Mouse (Mus musculus): ENCODE data around the gene Nhsl1. TPM values are rescaled to one million over a fixed set of nuclear protein-coding genes. Genes with fewer than 3 reads are reported as not detected.

Nhsl1 gene
- 1 to 10 TPM; 5.9 to 7.1 (median 6.4) TPM for total RNA-seq (2022)

DNA sequence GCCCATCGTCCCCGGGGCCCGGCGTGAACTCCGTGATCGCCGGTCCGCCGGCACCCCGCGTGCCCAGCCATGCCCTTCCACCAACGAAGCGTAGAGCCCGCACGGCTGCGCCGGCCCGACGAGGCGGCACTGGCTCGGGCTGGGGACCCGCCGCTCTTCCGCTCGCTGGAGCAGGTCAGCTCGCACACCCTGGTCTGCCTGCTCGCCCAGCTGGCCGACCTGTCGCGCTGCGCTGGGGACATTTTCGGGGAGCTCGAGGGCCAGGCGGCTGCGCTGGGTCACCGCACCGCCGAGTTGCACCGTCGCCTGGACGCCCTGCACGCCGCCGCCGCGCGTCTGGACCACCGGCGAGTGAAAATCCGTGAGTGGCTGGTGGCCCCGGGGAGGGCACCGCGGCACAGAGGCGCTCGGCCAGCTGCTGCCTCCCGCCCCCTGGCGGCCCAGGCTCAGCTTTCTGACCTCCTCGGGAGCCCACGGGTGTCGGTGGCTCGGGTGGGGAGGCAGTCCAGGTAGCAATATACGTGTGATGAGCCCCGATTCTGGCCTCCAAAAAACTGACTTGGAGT lies at the start of gene Nhsl1:
TSS of gene Nhsl1 (plus strand) at position 70 of the 566 bp plus-strand sequence.
- peak; percentile 21 to 28 for DNase-seq (ENCODE audit: low spot score in 2 of 2)

DNA sequence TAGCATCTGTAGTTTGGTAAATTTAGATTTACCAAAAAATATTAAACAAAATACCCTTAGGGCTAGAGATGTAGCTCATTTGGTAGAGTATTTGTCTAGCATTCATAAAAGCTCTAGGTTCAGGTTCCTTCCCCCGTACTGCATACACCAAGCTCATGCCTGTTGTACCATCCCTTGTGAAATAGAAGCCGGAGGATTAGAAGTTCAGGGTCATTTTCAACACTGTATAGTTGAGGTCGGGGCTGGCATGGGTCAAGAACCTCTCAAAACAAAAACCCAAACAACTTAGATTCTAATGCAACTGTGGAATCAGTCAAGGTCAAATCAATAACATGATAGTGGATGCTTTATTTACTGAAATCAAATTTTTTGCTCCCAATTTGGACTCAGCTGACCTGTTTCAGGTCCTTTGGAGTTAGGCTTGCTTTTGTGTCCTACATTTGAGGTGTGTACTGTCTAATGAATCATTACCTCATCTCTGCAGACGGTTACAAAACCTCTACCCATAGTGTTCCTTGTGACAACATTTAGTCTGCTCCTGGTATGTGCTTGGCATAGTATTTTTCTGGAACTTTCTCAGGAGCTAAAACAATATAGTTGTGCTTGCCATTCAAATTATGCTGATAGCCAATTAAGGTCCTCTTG lies 42.6 kb upstream of the Nhsl1 start:
- DNase-seq (ENCODE audit: low spot score in 2 of 2): no peak

DNA sequence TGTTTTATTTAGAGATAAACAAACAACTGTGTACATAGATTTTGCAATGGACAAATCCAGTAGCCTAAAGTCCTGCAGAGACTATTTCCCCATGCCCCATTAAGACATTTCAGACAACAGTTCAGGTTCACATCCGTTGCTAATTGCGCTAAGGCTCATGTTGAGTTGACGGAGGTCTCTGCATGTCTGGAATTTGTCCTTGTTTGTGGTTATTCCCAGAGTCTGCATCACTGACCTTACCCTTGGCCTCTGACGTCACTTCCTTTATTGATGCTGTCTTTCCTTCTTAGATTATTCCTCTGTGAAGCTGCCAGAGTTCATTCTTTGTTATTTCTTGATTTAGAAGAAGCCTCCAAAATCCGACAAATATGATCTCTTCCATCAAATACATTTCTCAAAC lies 34.8 kb upstream of the Nhsl1 start:
- DNase-seq (ENCODE audit: low spot score in 2 of 2): no peak

DNA sequence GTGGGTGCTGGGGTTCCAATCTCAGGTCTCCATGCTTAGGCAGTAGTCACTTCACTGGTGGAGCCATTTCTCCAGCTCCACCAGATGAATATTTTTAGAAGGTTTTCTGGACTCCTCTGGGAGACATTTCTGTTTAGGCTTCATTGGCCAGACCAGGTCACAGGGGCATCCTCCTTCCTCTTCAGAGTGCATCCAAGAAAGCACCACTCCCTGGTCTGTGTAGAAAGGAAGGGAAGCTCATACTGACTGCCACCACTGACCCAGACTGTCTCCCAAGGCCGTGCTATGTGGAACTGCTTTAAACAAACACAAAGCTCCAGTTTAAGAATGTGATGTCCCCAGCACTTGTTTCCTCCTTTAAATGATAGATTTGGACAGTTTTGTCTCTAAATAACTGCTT lies 29.3 kb upstream of the Nhsl1 start:
- DNase-seq (ENCODE audit: low spot score in 2 of 2): no peak

DNA sequence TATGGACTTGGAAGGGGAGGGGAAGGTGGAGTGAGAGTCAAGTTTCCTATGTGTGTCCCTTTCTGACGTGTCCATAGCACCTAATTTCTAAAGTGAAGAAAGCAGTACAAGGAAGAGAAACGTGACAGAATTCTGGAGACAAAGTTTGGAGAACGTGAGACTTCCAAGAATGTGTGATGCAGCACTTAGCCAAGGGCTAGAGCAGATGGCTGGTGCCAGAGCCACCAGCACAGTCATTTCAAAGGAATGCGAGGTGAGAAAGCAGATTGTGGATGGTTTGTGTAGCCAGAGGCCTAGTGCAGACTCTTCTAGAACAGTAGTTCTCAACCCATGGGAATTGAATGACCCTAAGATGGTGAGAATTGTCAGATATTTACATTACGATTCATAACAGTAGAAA lies 13.7 kb upstream of the Nhsl1 start:
- no peak for DNase-seq (ENCODE audit: low spot score in 2 of 2)

DNA sequence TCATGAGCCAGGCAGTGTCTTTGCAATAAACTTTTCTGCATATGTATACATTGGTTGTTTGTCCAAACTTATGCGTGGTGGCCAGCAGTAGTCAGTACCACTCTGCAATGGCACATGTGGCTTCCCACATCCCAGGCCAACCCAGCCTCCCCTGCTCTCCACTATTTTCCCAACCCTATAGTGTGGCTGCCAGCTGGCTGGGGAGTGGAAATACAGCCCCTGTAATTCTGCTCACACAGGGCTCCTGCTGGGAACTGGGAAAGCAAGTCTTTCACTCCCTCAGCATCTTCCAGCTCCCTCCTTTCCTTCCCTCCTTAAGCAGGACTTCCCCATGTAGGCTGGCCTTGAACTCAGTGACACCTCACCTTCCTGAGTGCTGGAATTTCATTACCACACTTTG lies 3.7 kb upstream of the Nhsl1 start:
- no peak for DNase-seq (ENCODE audit: low spot score in 2 of 2)

DNA sequence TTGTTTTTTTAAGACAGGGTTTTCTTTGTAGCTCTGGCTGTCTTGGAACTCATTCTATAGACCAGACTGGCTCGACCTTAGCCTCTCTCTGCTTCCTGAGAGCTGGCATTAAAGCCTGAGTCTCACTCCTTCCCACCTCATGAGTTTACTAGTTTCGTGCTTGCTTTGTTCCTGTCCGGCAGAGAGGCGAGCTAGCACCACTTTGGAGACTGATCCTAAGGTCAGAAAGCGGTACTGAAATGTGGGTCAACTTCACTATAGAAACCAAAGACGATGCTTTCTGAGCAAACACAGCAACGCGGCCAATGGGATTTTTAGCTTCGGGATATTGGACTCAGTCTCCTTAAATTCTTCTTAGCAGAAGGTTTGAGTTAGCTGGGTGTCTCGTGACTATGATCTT lies 1.3 kb upstream of the Nhsl1 start:
- DNase-seq (ENCODE audit: low spot score in 2 of 2): no peak

DNA sequence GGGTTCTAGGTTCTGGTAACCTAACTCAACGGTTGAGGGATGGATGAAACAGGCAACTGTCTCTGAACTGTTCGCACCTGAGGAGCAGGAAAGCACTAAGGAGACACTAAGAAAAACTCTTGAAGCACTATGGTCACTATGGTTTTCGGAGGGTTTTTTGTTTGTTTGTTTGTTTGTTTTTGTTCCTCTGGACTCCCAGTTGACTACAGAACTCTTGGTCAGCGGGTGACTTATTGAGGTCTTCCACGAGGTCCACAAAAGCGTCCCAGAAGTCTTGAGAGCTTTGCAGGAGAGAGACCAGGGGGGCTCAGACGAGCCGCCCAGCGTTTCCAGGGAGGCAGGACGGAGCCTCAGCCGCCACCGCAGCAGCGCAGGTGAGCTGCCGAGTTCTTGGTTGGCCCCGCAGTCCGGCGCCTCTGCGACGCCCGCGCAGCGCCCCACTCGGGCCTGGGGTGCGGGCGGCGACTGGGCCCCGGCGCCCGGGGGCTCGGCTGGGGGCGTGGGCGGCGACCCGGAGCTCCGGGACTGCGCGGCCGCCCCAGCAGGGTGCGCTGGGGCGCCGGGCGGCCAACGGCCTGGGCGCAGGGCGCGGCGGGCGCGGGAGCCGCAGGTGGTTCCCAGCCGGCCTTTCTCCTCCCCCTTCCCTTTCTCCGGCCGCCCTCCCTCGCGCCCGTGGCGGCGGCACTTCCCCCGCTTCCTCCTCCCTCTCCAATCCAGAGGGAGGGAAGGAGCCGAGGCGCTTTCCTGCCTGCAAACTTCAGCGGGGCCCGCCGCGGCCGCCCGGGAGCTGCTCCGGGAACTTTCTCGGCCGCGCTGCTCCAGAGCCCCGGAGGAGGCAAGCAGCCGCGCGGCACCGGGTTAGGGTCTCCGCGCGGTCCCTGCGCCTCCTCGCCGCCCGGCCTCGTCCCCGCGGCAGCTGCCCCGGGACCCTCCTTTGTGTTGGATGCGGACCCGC lies 547 bp upstream of the Nhsl1 start:
- peak in 1 of 2 experiments; percentile 18 for DNase-seq (ENCODE audit: low spot score in 2 of 2)

DNA sequence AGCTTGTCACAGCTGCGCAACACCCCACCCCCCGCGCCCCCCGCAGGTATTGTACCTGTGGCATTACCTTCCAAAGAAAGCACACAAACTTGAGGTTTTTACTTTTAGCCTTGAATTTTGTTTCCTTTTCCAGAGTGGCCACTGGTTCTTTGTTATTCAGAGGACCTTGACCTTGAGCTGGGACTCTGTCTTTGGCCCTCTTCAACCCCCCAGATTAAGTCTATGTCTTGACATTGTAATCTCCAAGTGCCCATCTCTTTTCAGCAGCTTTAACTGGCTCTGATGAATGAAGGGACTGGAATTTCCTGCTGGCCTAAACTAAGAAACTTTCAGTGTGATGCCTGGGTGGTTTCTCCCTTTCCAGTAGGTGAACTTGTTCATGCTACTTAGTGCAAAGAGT lies 906 bp downstream of the Nhsl1 start:
- DNase-seq (ENCODE audit: low spot score in 2 of 2): no peak

DNA sequence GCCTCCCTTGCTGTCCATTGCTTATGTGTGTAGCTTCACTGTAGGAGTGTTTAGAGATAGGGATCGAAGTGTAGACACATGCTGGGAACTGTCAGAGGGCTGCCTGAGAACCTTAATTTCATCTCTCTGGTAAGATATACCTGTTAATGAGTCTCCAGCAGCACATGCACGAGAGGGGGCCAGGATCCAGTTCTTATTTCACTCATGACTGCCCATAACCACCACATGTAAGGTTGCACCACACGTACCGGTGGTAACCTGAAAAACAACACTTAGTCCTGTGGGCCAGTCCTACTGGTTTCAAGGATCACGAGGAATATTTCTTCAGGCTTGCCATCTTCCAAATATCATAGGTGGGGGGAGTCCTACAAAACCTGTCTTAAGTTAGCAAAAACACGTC lies 3.1 kb downstream of the Nhsl1 start:
- DNase-seq (ENCODE audit: low spot score in 2 of 2): no peak

DNA sequence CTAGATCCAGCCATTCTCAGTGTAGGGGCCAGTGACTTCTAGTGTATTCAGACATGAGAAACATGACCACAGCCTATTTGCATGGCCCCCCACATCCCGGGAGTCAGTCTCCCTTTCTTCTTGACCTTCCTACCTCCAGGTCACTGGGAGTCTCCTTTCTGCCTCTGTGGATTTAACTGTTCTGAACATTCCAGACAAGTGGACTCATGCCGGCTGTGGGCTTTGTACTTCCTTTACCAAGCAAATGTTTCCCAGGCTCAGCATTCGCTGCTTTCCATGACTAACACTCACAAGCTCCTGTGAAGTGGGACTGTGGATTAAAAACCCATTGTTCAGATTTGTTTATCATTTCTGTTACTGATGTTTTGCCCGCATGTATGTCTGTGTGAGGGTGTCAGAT lies 4.9 kb downstream of the Nhsl1 start:
- DNase-seq (ENCODE audit: low spot score in 2 of 2): no peak

DNA sequence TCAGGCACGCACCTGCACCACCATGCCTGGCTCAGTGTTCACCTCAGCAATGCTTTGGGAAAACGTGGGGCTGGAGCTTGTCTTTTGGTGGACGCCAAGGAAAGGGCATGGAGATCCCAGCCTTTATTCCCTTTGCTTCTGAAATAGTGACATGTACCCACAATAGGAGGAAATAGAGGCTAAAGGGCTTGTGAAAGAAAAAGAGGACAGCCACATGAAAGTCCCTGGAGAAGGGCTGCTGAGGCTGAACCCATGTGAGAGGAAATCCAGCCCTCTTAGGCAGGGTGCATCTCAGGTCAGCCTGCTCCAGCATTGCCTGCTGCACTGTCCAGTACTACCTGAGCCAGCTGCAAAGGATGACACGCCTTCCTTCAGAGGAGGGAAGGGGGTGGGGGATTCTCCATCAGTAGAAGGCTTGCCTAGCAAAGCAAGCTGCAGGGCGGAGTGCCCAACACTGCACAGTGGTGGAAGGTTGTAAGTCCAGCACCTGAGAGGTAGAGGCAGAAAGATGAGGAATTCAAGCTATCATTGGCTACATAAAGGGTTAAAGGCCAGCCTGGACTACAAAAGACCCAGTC lies 9.6 kb downstream of the Nhsl1 start:
- DNase-seq (ENCODE audit: low spot score in 2 of 2): no peak

DNA sequence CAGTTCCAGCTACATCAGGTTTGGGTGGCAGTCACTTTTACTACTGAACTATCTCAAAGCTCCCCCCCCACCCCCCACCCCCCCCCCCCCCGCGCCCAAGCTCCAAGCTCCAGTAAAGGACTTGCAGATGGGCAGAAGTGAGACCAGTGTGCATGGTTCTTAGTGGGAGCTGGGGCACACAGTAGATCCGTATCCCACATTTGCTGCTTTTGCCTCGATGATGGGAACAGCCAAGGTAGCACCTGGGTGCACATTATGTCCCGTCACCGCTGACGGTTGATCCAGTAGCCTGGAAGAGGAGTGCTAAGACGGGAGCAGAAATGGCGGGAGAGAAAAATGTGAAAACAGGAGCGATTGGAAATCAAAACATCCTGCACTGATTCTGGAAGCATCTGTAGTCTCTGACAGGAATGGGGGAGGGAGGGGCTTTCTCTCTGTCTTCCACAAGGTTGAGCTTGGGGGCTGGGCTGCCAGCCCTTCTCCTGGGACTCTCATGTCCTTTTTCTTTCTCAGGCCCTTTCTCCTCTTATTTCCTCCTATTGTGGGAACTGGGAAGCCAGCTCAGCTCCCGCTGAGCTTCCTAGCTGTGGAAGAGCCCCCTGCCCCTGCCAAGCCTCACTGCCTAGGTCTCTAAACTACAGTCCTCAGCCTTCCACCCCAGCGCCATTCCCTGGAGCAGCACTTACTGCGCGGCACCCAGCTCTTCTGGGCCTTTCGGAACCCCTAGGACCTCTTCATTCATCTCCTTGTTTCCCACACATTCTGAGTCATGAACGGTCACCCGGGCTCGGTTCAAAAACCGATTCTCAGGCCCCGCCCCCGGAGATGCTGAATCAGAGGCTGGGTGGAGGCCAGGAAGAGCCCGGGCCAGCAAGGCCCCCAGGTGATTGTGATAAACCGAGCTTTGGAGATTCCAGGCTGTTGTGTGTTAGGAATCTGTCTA lies 10.6 kb downstream of the Nhsl1 start:
- peak; percentile 11 to 15 for DNase-seq (ENCODE audit: low spot score in 2 of 2)

DNA sequence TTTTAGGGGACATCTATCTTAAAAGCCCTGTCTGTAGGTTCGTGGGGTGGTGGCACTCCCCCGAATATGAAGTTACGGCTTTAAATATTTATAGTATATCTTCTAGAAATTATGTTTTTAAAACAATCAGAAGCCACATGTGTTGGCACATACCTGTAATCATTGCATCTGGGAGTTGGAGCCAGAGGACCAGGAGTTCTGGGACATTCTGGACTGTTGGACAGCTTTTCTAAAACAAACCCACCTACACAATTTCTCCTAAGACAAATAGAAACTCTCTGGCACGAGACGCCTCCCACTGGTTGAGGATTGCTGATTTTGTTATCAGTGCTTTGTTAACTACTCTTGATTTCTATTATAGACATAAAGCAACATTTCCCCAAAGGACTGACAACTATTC lies 11.7 kb downstream of the Nhsl1 start:
- DNase-seq (ENCODE audit: low spot score in 2 of 2): no peak

DNA sequence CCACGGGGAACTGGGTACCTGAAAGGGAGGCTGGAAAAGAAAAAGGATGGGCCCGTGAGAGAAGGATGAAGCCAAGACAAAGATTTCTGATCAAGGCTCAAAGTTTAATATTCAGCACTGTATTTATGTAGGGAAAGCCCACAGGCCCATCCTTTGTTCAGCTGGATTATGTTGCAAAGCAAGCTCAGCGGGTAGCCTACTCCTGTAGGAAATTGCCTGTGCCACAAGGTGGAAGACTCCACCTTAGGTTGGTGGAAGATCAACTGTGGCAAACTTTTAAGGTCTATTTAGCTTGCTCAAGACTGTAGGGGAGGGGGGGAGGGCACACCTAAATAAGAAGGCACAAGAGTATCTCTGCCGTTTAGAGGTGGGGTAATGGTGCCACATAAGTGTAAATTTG lies 14.8 kb downstream of the Nhsl1 start:
- DNase-seq (ENCODE audit: low spot score in 2 of 2): no peak

DNA sequence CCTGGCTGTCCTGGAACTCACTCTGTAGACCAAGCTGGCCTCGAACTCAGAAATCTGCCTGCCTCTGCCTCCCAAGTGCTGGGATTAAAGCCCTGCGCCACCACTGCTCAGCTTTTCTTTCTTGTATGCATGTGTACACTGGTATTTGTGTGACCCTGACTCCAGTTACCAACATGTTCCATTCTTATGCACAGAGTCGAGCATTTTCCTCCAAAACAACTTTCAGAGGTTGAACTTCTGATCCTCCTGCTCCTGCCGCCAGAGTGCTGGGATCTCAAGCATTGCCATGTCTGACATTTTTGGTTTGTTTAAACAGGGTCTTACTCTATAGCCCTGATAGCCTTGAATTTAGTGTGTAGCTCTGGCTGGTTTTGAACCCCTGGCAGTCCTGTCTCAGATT lies 15.4 kb downstream of the Nhsl1 start:
- no peak for DNase-seq (ENCODE audit: low spot score in 2 of 2)

DNA sequence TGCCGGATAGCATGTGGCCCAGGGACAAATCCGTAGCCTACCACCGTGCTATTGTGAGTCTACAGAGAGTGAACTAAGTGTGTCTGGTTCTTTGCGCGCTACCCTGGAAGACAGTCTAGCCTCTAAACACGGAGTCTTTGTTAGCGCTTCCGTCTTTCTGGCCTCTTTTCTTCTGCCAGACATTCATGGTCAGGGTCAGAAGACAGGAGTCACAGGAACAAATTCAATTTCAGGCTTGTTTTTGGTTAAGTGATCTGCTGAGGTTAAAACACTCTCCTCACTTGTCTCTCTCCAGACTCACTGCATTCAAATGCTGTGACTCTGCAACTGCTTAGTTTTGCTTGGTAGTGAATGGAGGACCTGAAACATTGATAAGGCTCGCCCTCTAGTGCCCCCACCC lies 15.9 kb downstream of the Nhsl1 start:
- no peak for DNase-seq (ENCODE audit: low spot score in 2 of 2)

DNA sequence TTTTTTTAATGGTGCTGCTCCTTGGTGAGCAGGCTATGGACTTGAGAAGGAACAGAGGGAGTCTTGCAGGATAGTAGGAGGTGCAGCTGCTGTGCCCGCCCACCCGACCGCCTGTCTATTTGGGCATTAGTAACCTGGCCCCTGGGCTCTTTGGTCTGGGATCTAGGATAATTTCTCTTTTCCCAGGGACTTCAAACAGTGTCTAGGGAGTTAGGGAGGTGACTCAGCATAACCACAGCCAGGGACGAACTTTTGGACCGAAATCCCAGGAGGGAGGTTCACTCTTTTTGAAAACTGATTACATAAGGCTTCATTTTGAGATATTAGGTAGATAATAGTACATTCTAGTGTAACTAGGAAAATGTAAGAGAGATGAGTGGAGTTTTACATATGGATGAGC lies 18.9 kb downstream of the Nhsl1 start:
- no peak for DNase-seq (ENCODE audit: low spot score in 2 of 2)

DNA sequence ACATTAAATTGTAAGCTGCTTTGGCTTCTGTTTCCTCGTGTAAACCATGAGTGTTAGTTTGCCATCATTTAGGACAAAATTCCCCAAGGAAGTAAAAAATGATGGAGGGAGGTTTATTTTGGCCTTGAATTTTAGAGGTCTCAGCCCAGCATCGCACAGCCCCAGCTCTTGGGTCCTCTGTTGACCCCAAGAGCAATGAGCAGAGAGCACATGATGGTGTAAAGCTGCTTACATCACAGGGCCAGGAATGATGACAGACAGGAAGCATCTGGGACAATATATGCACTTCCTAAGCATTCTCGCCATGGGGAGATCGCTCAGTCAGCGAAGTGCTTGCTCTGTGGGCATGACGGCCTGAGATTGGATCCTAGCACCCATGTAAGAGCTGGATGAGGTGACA lies 20.6 kb downstream of the Nhsl1 start:
- no peak for DNase-seq (ENCODE audit: low spot score in 2 of 2)

DNA sequence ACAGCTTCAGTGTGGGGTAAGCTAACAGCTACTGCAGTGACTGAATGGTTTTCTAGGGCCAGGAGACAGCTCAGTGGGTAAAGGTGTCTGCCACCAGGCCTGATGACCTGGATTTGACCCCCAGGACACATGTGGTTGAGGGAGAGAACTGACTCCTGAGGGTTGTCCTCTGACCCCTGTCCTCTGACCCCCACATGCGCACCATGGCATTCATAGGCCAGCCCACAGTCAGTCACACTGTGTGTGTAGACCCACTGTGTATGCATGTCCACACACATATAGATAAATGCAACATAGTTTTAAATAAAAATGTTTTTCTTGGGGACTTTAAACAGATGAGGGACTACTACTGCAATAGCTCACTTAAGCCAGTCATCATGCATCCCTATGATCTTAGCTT lies 22.1 kb downstream of the Nhsl1 start:
- DNase-seq (ENCODE audit: low spot score in 2 of 2): no peak
